ENCODE assay signal across 22 mouse cellular contexts in the genomic region with DNA sequence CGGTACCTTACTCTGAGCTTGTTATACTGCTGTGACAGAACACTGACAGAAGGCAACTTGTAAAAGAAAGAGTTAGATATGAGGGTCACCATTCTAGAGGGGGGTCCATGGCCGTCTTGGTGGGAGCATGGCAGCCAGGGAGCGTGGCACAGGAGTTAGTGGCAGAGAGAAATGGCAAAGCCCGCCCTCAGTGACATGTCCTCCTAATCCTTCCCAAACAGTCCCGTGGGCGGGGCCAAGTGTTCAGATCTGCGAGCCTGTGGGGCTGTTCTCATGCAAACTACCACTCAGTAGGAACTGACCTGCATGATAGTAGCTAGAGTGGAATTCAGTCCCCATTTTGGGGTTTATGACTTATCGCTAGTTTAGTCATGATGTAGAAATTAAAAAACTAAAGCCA.
A peak's percentile ranks its signal among the peaks of the same experiment; 100 is the strongest.
DNase-seq lines count a peak whose midpoint lies in the region; ATAC-seq and TF ChIP-seq lines count a peak whose summit lies in the region.
"Had no signal": no experiment of that assay in that cellular context is flagged by ENCODE, and none has a peak within 500 bp of the region (broad histone marks: within the 10 kb centered on the region; RNA-seq: fewer than 3 reads in every experiment).

No protein-coding gene starts in this region.

- H3K4me3 ChIP-seq in liver, embryonic 12.5 days: no peak overlapping the region
- no peak overlapping the region for H3K4me3 ChIP-seq in hindbrain, postnatal 0 days (ENCODE audit: low read length)
- H3K4me3 ChIP-seq in layer of hippocampus, adult 2 months: no peak overlapping the region
- H3K4me3 ChIP-seq: embryonic facial prominence, embryonic 10.5 days; embryonic facial prominence, embryonic 12.5 days; forebrain, embryonic 13.5 days; forebrain, embryonic 15.5 days had no signal

- H3K27ac ChIP-seq in liver, embryonic 12.5 days: no peak overlapping the region; the same call in 1 of the 2 replicates
- no peak overlapping the region for H3K27ac ChIP-seq in hindbrain, postnatal 0 days
- H3K27ac ChIP-seq in layer of hippocampus, adult 2 months: no peak overlapping the region
- H3K27ac ChIP-seq: embryonic facial prominence, embryonic 10.5 days; embryonic facial prominence, embryonic 12.5 days; forebrain, embryonic 13.5 days; forebrain, embryonic 15.5 days had no signal

- no peak for ATAC-seq in liver, embryonic 12.5 days
- ATAC-seq in hindbrain, postnatal 0 days: no peak
- ATAC-seq: forebrain, embryonic 13.5 days; forebrain, embryonic 15.5 days; forebrain, postnatal 0 days; Patski had no signal

- H3K4me2 ChIP-seq in liver, embryonic 12.5 days: no peak overlapping the region
- H3K4me2 ChIP-seq in hindbrain, postnatal 0 days (ENCODE audit: low read depth, low read length): no peak overlapping the region
- H3K4me2 ChIP-seq: embryonic facial prominence, embryonic 12.5 days; forebrain, embryonic 13.5 days; forebrain, embryonic 15.5 days had no signal

- H3K36me3 ChIP-seq in liver, embryonic 12.5 days: peaks cover 91% of the 10 kb centered on the region
- H3K36me3 ChIP-seq in hindbrain, postnatal 0 days (ENCODE audit: insufficient read depth, low read length): peaks cover 60% of the 10 kb centered on the region

- H3K27me3 ChIP-seq in liver, embryonic 12.5 days (replicated peaks): no peaks in the 10 kb centered on the region
- no peaks in the 10 kb centered on the region for H3K27me3 ChIP-seq in hindbrain, postnatal 0 days (ENCODE audit: insufficient read depth, low read length)
- H3K27me3 ChIP-seq: embryonic facial prominence, embryonic 12.5 days; forebrain, embryonic 13.5 days; forebrain, embryonic 15.5 days; Patski had no signal

- DNase-seq in liver: peak; percentile 59
- peak; percentile 81 for DNase-seq in ES-CJ7 (ENCODE audit: low read depth, low spot score)
- peak; percentile 93 for DNase-seq in R1 (ENCODE audit: low read depth, low spot score)
- peak; percentile 84 for DNase-seq in ZHBTc4 (ENCODE audit: low read depth, low spot score)
- DNase-seq in hindbrain, postnatal 0 days (ENCODE audit: low spot score): no peak
- no peak for DNase-seq in gastrocnemius, postnatal 36 days
- no peak for DNase-seq in layer of hippocampus, adult 2 months (ENCODE audit: low spot score in 2 of 2)
- DNase-seq: adrenal gland, adult 2 months; adrenal gland, postnatal 10 days; adrenal gland, postnatal 25 days; cerebellum, adult 11-12 months; cerebellum, adult 2 months; cerebellum, adult 9-10 months; cerebellum, postnatal 10 days; cerebellum, postnatal 25 days; forebrain, postnatal 0 days had no signal

- H3K9me3 ChIP-seq in liver, embryonic 12.5 days (replicated peaks): peaks cover 4% of the 10 kb centered on the region; the same call in 1 of the 2 replicates
- H3K9me3 ChIP-seq in hindbrain, postnatal 0 days (ENCODE audit: low read length): no peaks in the 10 kb centered on the region
- H3K9me3 ChIP-seq: embryonic facial prominence, embryonic 10.5 days; embryonic facial prominence, embryonic 12.5 days; forebrain, embryonic 13.5 days; forebrain, embryonic 15.5 days had no signal

- no peak for TF ChIP-seq CTCF in hindbrain, postnatal 0 days (IDR thresholded peaks at IDR 0.05; ENCODE audit: low read depth)
- no peak for TF ChIP-seq CTCF in layer of hippocampus, adult 2 months (conservative IDR thresholded peaks at IDR 0.05)

- peaks cover 40% of the 10 kb centered on the region for H3K4me1 ChIP-seq in liver, embryonic 12.5 days
- no peaks in the 10 kb centered on the region for H3K4me1 ChIP-seq in hindbrain, postnatal 0 days (ENCODE audit: insufficient read depth, low read length)
- H3K4me1 ChIP-seq: embryonic facial prominence, embryonic 10.5 days; embryonic facial prominence, embryonic 12.5 days; forebrain, embryonic 13.5 days; forebrain, embryonic 15.5 days had no signal

- intact Hi-C loops in gastrocnemius, postnatal 36 days (cut with DNase I): no loop called here

- 84% methylated on average over 8 of the region's 8 CpGs for WGBS in liver, embryonic 12.5 days (ENCODE audit: insufficient replicate concordance)
- 95% methylated on average over 8 of the region's 8 CpGs for whole genome bisulfite sequencing in hindbrain, postnatal 0 days

- H3K9ac ChIP-seq in liver, embryonic 12.5 days: no peak overlapping the region
- no peak overlapping the region for H3K9ac ChIP-seq in hindbrain, postnatal 0 days (replicated peaks; ENCODE audit: low read length)
- H3K9ac ChIP-seq: embryonic facial prominence, embryonic 12.5 days; forebrain, embryonic 13.5 days; forebrain, embryonic 15.5 days; forebrain, postnatal 0 days had no signal

Comparison
In these comparisons a context has a peak if more than half of its experiments do, and no peak if none do; other contexts are left out.
1. DNase-seq: peak in liver (single experiment), ES-CJ7 (single experiment), R1 (single experiment) and ZHBTc4 (single experiment); none in hindbrain, postnatal 0 days (single experiment), gastrocnemius, postnatal 36 days (0 of 2) and layer of hippocampus, adult 2 months (0 of 2).